ENCODE assay signal across 8 mouse cellular contexts in genomic region chr2:116060210-116060609, GRCm38 (mm10). TPM values are rescaled to one million over a fixed set of nuclear protein-coding genes. Genes with fewer than 3 reads are reported as not detected.
A peak's percentile ranks its signal among the peaks of the same experiment; 100 is the strongest.
DNase-seq lines count a peak whose midpoint lies in the region; ATAC-seq and TF ChIP-seq lines count a peak whose summit lies in the region.

No protein-coding gene starts in this region.

- H3K4me3 ChIP-seq in kidney, embryonic 15.5 days (replicated peaks), result peak overlapping the region; percentile 75
- H3K4me3 ChIP-seq in forebrain, postnatal 0 days (ENCODE audit: low read depth, low read length), result peak overlapping the region; percentile 70
- peak overlapping the region; percentile 42 for H3K4me3 ChIP-seq in limb, embryonic 14.5 days (replicated peaks; ENCODE audit: low read length)
- H3K4me3 ChIP-seq in neural tube, embryonic 13.5 days, result peak overlapping the region; percentile 73

- ATAC-seq in kidney, embryonic 15.5 days (replicated peaks; ENCODE audit: low FRiP score), result no peak
- ATAC-seq in forebrain, postnatal 0 days, result no peak
- no peak for ATAC-seq in limb, embryonic 14.5 days (ENCODE audit: low FRiP score, low read depth)
- no peak for ATAC-seq in neural tube, embryonic 13.5 days (ENCODE audit: low read depth)

- H3K27ac ChIP-seq in kidney, embryonic 15.5 days, result peak overlapping the region; percentile 98
- peak overlapping the region; percentile 96 for H3K27ac ChIP-seq in forebrain, postnatal 0 days (ENCODE audit: low read depth, low read length)
- no peak overlapping the region for H3K27ac ChIP-seq in limb, embryonic 14.5 days (replicated peaks; ENCODE audit: low read depth, low read length)
- peak overlapping the region; percentile 98 for H3K27ac ChIP-seq in neural tube, embryonic 13.5 days (replicated peaks)

- DNase-seq in kidney, adult 18-20 months, result no peak
- DNase-seq in forebrain, postnatal 0 days, result no peak
- DNase-seq in limb, embryonic 14.5 days (ENCODE audit: low spot score), result no peak
- no peak for DNase-seq in spleen, postnatal 4 days (ENCODE audit: low spot score in 2 of 2)
- no peak for DNase-seq in left cerebral cortex, adult 9 months (ENCODE audit: low spot score in 2 of 2)
- no peak for DNase-seq in cerebellum, adult 9-10 months

- H3K4me2 ChIP-seq in kidney, embryonic 15.5 days, result peak overlapping the region; percentile 72
- H3K4me2 ChIP-seq in forebrain, postnatal 0 days (ENCODE audit: low read depth), result peak overlapping the region; percentile 61
- H3K4me2 ChIP-seq in limb, embryonic 14.5 days (replicated peaks; ENCODE audit: low read depth, low read length, severe bottlenecking), result peak overlapping the region; percentile 81
- peak overlapping the region; percentile 84 for H3K4me2 ChIP-seq in neural tube, embryonic 13.5 days

- no peak for TF ChIP-seq POLR2A in limb, embryonic 14.5 days (IDR thresholded peaks at IDR 0.05; ENCODE audit: borderline replicate concordance, extremely low read depth, insufficient read depth, insufficient read length)

- TF ChIP-seq CTCF in forebrain, postnatal 0 days (IDR thresholded peaks at IDR 0.05; ENCODE audit: low read depth), result no peak

- peaks cover 46% of the 10 kb centered on the region for H3K4me1 ChIP-seq in kidney, embryonic 15.5 days
- H3K4me1 ChIP-seq in forebrain, postnatal 0 days (ENCODE audit: insufficient read depth), result no peaks in the 10 kb centered on the region; the same call in 1 of the 2 replicates
- H3K4me1 ChIP-seq in limb, embryonic 14.5 days (ENCODE audit: control insufficient read depth, insufficient read depth, low read length), result peaks cover 6% of the 10 kb centered on the region; the same call in 1 of the 2 replicates
- peaks cover 82% of the 10 kb centered on the region for H3K4me1 ChIP-seq in neural tube, embryonic 13.5 days (replicated peaks)

- 1% methylated on average over 19 of the region's 19 CpGs for WGBS in kidney, embryonic 15.5 days
- WGBS in forebrain, postnatal 0 days, result 6% methylated on average over 18 of the region's 19 CpGs
- 5% methylated on average over 19 of the region's 19 CpGs for WGBS in limb, embryonic 14.5 days
- WGBS in neural tube, embryonic 13.5 days, result 1% methylated on average over 19 of the region's 19 CpGs

- H3K36me3 ChIP-seq in kidney, embryonic 15.5 days, result 0 out of 2 replicates have a peak, but pooled peaks cover 4% of the 10 kb centered on the region
- no peaks in the 10 kb centered on the region for H3K36me3 ChIP-seq in forebrain, postnatal 0 days (ENCODE audit: insufficient read depth)
- H3K36me3 ChIP-seq in limb, embryonic 14.5 days (ENCODE audit: control insufficient read depth, insufficient read depth, low read length), result no peaks in the 10 kb centered on the region
- H3K36me3 ChIP-seq in neural tube, embryonic 13.5 days, result peaks cover 4% of the 10 kb centered on the region; the same call in 1 of the 2 replicates

- H3K9me3 ChIP-seq in kidney, embryonic 15.5 days (replicated peaks), result no peaks in the 10 kb centered on the region
- H3K9me3 ChIP-seq in forebrain, postnatal 0 days (ENCODE audit: low read length), result no peaks in the 10 kb centered on the region
- H3K9me3 ChIP-seq in limb, embryonic 14.5 days (ENCODE audit: control insufficient read depth, low read length), result no peaks in the 10 kb centered on the region
- no peaks in the 10 kb centered on the region for H3K9me3 ChIP-seq in neural tube, embryonic 13.5 days

- no peaks in the 10 kb centered on the region for H3K27me3 ChIP-seq in kidney, embryonic 15.5 days
- no peaks in the 10 kb centered on the region for H3K27me3 ChIP-seq in forebrain, postnatal 0 days (ENCODE audit: insufficient read depth, low read length)
- peaks cover 59% of the 10 kb centered on the region for H3K27me3 ChIP-seq in limb, embryonic 14.5 days (ENCODE audit: control insufficient read depth, insufficient read depth, low read length)
- no peaks in the 10 kb centered on the region; the same call in 1 of the 2 replicates for H3K27me3 ChIP-seq in neural tube, embryonic 13.5 days

- peak overlapping the region; percentile 89 for H3K9ac ChIP-seq in kidney, embryonic 15.5 days
- H3K9ac ChIP-seq in forebrain, postnatal 0 days, result peak overlapping the region; percentile 94
- H3K9ac ChIP-seq in limb, embryonic 14.5 days (ENCODE audit: low read depth, low read length, severe bottlenecking), result peak overlapping the region; percentile 46
- H3K9ac ChIP-seq in neural tube, embryonic 13.5 days, result peak overlapping the region; percentile 96

RNA-seq across cellular contexts. Expression of gene Meis2, which starts 5.4 kb away (rescaled TPM):
- 85.5 and 94.3 TPM in 2 replicates for polyA plus RNA-seq in kidney, embryonic 15.5 days (2015; fragmentation: Nextera tagmentation; extraction: Ambion mirVana)
- 204 and 227 TPM in 2 replicates for total RNA-seq in forebrain, postnatal 0 days (2014; rRNA removed)
- polyA plus RNA-seq in forebrain, postnatal 0 days (2015; fragmentation: Nextera tagmentation; extraction: Ambion mirVana), result 85.5 and 106 TPM in 2 replicates
- 16.2 and 26.2 TPM in 2 replicates for polyA plus RNA-seq in limb, embryonic 14.5 days (2012; rRNA removed)
- polyA plus RNA-seq in limb, embryonic 14.5 days (2014; fragmentation: Nextera tagmentation; extraction: Ambion mirVana), result 17.3 and 17.9 TPM in 2 replicates
- 92.0 and 98.7 TPM in 2 replicates for polyA plus RNA-seq in neural tube, embryonic 13.5 days (2015; fragmentation: Nextera tagmentation; extraction: Ambion mirVana)

Comparison
In these comparisons a context has a peak if more than half of its experiments do, and no peak if none do; other contexts are left out.
1. H3K9ac ChIP-seq: peak in every context shown above with its lines; median percentile 96 in neural tube, embryonic 13.5 days; 94 in forebrain, postnatal 0 days; 89 in kidney, embryonic 15.5 days; 46 in limb, embryonic 14.5 days.